Mouse (Mus musculus): ENCODE results near the gene Arpp21.

The Arpp21 gene

DNA sequence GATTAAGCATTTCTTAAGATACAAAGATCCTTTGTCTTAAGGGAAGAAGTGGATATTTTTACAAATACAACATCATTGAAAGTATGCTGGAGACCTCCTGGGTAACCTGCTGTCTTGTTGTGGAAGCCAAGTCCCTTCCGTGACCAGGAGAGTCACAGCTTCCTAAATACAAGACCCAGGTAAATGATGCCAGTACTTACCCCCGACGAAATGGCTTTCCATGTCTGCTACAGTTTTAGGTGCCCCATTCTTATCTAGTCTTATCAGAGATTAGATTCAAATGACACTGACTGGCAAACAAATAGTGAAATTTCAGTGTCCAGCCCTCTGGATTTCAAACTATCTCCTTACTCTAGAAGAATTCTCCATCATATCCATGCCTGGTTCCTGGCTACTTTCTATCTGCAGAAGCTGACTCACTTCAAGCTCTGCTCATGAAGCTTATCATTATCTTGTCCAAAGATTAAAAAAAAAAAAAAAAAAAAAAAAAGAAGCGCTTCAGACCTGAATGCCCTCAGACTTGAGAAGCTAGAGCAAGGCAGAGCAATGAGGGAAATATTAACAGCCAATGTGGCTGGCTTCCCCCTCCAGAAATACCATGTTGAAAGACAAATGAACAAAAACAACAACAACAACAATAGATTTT, 4.9 kb downstream of the Arpp21 start:
- DNase-seq: no peak

DNA sequence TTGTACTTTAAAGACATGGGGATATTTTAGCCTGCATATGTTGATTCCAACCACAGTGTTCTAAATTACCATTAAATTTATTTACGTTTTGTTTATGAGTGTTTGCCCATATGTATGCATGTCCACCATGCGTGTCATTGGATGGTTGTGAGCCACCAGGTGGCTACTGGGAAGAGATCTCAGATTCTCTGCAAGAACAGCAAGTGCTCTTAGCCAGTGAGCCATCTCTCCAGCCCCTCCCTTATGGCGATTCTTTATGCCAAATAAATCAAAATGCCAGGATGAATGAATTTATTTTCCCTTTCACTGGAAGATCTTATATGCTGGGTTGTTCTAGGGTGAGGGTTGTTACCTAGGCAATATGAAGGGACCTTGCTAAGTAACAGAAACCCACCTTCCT, 7.3 kb downstream of the Arpp21 start:
- no peak for DNase-seq

DNA sequence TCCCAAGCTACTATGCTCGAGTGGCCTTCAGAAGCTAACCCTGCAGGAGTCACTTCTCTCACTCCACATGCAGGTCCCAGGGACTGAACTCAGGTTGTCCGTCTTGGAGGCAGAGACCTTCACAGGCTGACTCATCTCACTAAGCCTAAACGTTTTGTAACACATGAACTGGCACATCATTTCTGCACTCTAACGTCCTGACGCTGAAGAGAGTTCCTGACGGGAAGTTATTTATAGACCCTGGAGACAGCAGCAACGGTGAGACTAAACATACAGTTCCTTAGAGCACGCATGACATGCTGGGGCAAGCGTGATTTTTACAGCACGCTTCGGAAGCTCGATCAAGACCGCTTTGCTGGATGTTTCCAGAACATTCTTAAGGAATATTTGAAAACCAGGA, 8.6 kb downstream of the Arpp21 start:
- DNase-seq: no peak

DNA sequence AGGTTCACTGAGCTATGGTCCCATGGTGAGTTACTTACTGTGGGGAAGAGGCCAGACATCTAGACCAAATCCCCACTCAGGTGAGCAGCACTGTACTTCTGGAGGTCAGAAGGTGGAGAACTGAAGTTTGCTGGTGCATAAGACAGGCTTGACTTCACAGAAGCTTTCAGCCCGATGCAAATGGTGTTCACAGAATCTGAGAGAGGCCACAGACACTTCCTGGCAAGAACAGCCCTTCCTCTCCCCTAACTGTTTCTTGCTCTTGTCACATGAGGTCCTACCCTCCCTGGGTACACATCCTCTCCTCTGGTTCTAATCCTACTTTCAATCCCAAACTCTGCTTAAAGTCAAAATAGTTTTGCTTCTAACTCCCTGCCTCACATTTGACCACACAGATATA, 9.2 kb downstream of the Arpp21 start:
- no peak for DNase-seq

DNA sequence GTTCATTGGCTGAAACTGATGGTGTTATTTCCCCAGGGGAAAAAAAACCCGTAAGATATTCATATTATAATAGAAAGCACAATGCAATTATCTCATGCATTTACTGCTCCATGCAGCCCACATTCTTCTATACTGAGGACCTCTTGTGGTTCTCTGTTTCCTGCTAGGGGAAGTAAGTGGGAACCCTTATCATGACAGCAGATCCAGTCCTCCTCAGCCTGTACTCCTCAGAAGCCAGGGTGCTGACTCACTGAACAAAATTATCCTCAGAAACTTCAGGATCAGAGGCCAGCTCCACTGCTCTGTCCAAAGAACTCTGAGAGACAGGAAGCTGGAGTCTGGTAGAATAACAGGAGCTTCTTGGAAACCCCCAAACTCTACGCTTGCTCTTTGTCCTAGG, 10.7 kb downstream of the Arpp21 start:
- no peak for DNase-seq

DNA sequence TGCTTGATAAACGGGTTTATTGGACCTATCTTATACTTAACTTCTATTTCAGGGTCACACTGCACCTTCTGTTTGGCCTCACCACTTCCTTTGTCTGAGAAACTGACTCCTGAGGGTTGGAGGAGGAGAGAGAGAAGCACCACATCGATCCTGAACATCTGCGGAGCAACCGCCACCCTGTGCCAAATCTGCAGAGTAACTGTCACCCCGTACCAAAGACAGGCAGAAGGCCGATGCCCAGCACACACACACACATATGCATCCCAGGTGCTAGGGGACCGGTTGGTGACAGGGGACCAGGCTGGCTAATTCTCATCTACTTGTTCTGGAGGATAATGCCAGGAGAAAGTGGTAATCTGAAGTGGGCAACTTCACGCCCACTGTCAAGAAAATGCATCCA, 16.4 kb downstream of the Arpp21 start:
- DNase-seq: no peak

DNA sequence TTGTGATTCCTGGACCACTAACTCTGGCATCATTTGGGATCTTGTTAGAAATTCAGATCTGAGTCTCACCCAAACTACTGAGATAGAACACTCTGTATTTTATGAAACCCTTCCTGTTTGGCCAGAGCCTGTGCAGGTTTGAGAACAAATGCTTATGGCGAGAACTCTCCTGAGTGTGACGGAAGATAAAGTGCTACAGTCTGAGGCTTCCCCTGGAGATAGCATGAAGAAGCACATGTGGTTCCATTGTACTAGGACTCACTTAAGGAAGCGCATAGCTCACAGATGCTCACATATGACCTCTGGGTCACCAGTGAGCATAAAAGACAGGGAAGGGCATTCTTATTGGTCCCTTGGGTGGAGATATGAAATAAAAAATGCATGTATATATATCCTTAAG, 17.5 kb downstream of the Arpp21 start:
- DNase-seq: no peak

DNA sequence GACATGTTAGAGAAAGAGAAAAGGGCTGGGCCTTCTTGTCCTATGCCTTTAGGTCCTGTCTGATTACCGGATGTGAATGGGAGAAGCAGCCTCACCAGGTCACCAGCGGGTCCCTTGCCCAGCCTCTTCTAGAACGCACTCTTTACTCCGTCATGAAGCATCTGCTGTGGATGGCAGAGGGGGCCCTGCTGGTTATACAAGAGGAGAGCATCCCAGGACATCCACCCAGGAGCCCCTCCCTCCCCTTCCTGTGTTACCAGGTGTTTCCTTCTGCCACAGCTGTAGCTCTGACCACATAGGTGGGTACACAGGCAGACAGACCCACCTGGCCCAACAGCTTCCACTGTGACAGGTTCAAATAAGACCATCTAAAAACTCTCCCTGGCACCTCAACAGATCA, 18.6 kb downstream of the Arpp21 start:
- DNase-seq: no peak

DNA sequence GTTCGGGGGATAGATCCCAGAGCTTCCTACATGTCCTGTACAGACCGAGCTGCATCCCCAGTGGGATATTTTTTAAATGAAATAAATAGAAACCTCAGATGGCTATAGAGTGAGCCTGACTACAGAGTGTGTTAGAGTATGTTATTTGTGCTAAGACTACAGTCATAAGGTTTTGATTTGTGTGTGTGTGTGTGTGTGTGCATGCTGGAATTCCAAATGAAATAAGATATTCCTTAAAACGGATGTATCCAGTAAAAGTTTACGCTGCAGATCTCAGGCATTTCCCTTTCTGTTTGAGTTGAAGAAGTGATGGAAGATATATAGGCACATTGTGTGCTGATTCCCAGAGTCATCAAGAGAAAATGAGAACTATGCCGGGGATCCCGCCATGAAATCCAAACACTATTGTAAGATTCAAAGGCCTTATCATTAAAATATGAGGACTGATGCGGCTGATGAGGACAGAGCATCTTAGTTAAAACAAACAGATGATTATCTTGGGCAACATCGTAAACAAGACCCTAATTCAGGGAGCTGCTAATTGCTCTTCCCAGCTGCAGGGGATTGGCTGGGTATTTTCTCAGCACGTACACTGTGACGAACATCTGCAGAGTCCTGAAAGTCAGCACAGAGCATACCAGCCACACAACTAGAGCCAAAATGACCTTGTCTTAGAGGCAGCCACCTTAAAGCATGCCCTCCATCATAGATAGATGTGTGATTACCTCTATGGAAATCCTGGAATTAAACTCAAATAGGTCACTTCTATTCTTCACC, 20.5 kb downstream of the Arpp21 start:
- no peak for DNase-seq

DNA sequence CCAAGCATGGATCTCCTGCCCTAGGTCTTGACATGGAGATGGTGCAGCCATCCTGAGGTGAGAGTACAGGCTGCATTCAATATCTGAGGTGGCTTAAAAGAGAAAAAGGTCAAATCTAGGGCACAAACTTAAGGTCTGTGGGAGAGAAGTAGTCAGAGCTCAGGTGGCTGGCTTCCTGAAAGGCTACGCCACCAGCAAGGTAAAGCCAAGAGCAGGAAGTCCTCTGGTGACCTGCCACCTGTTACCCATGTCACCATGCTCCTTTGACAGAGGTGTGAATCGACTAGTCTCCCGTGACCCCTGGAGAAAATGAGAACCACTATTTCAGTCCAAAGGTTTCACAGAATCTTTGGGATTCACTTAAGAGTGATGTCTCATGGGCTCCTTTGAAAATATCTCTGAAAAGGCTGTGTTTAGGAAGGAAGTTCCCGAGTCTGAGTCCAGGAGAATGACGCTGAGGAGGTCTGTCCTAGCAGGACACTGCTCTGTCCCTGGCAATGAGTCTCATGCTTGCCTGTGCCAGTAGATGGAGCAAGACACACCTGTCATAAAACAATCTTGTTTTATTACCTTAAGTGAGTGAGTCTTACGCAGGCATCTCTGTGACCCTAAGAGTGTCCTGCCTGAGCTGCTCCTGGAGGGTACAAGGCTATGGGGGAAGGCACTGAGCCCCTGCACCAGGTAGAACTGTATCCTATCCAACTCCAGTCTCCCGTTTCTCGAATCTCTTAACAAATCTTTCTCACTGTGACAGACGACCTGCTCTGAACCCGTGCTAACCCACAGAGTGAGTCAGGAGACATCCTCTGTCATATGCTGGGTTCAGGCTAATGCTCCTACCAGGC, 22.1 kb downstream of the Arpp21 start:
- DNase-seq: no peak

DNA sequence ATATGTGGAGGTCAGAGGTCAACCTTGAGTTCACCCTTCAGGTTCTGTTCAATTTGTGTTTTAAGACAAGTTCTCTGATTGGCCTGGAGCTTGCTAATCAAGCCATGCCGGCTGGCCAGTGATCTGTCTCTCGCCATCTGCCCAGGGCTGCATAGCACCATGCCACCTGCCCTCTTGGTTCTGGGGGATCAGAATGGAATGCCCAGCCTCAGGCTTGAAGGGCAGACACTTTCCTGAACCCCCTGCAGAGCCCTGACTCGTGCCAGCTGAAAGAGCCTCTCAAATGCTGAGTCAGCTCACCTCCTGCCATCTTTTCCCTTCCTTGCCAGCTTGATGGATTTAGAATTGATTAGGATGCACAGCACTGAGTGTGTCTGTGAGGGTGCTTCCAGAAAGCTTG, 25.9 kb downstream of the Arpp21 start:
- no peak for DNase-seq

DNA sequence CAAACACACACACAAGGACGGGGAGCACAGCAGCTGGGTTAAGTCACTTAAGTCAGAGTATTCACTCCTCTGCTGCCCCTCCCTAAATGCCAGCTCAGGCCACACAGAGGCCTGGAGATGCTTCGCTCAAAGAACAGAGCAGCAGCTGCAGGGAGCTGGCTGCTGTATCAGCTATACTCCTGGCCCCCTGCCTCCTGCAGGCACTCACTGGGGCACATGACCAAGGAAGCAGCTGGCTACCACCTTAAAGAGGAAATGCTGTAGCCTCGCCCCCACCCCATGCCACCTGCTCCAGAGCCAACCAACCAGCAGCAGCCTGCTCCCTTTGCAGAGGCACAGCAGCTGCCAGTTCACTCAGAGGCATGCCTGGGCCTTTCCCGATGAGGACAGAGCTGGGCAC, 28.0 kb downstream of the Arpp21 start:
- peak; percentile 65 for DNase-seq

DNA sequence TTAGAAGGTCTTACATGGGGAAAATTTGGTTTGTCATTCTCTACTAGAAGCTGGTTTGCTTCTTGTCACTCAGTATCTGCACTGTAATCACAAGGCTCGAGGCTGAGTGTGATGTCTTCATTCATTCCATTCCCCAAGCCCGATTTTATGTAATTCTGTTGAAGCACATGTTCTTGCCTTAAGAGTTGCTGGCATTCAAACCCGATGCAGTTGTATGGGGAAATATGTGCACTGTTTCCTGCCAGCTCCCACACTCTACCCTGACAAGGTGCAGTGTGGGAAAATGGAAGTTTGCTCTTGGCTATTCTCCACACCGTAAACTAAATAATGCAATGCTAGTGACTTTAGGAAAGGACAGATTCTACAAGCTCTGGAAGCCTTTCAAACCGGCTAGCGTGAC, 37.4 kb downstream of the Arpp21 start:
- DNase-seq: no peak

DNA sequence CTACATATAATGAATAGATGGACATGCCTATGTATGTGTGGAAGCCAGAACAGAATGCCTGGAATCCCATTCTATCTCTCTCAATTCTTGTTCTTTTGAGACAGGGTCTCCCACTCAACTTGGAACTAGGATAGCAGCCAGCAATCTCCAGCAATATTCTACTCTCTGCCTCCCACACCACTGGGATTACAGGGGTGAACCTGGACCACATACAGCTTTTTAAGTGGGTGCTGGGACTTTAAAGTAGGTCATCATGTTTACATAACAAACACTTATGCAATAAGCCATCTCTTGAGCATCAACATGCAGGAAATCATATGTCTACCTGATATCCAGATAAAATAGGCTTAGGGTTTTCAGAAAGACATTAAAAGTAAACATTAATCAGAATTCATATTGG, 41.7 kb downstream of the Arpp21 start:
- DNase-seq: no peak

DNA sequence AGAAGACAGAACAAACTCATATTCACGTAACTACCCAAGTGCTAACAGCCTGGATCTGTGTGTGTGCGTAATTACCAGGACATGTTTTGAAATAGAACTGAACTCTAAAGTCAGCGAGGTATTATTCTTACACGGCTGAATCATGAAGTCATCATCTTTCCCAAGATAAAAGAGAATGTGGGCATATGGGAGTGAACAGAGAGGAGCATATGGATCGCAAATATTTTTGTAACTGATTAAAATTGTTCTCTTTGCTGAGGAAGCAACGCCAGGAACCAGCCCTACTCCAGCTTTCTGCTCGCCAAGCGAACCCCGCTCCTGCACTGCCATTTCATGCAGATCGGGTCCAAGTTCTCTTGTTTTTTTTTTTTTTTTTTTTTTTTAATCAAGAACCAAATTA, 46.3 kb downstream of the Arpp21 start:
- no peak for DNase-seq

DNA sequence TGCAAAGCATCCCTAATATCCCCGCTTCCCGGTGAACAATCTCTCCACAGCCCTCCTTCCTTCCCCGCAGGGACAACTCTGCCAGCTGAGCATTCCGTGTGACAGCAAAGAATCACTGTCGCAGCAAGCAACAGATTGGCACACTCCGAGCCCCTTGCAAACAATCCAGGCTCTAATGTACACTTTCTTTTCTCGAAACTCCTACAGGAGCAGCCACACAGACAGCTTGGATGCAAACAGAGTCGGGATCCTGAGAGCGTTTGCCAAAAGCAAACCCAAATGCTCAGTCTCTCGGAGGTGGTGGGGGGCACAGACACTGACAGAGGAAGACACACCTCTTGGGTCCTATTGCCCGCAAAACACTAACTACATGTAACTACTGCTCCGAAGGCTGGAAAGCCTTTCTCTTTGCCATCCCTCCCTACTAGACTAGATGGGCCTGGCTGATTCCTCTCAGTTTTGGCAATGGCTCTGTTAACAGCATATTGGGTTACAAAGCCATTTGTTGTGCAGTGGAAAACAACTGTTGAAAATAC, 47.3 kb downstream of the Arpp21 start:
- peak; percentile 32 for DNase-seq

DNA sequence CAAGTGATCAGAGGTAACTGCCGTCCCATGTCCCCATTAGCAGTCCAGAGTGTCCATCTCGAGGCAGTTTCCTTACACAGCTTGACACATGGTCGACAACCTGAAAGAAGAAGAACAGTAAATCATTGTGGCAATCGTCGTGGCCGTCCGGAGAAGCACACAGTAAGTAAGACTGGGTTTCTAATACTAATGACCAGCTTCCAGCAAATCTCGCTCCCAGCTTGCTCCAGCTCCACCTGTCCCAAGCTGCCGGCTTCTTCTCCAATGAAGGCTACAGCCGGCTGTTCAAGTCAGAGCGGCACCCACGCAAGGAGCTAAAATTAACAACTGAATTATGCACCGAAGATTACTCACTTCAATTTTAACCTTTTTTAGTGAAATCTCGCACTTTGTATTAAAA, 48.1 kb downstream of the Arpp21 start:
- DNase-seq: no peak

DNA sequence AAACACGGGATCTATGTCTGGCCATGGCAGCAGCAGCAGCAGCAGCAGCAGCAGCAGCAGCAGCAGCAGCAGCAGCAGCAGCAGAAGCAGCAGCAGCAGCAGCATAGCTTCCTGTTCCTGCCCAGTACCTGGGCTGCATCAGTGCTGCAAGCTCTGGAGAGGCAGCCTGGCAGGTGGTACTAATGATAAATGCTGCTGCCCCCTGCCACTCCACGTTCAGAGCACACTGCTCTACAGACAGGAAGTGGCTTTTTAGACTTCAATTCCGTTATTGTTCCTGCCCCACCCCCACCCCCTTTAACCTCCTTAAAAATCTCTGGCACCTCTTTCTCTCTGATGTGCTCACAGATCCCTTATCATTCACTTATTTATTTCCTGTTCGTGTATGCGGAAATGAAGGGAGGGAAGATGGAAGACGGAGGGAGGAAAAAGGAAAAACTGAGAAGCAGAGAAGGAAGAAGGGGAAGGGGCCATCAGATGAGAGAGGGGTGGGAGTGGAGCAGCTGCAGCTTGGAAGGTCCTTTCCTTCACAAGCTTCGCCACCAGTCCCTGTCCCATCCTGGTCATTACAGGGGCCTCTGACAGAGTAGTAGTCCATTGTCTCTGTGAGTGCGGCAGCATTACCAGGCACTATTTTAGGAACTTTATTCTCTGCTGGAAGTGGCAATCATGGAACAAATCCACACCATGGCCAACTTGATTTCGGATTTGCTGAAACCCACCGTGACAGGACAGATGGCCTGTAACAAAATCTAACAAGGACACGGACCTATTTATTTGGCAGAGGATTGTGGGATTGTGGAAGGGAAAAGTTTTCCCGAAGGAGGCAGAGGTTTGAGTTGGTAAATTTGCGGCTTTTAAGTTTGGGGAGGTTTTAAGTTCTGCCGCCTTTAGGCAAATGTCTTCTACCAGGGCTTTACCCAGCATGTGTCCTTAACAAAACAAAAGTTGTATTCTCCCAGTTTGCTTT, 49.1 kb downstream of the Arpp21 start:
- no peak for DNase-seq

DNA sequence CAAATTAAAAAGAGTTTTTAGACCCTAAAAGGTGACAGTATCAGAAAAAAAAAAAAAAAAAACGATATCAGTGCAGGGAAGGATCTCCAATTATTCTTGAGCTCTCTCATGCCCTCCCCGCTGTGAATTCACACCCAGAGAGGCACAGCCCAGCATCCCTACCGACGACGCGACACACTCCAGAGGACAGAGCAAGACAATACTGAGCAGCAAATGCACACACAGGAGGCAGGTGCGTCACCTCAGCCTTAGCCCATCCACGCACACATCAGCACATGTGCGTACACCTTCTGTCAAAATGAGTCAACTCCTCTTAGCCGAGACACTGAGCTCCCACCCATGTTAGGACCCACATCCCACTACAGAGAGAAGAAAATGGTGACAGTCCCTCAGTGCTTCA, 50.0 kb downstream of the Arpp21 start:
- DNase-seq: no peak

DNA sequence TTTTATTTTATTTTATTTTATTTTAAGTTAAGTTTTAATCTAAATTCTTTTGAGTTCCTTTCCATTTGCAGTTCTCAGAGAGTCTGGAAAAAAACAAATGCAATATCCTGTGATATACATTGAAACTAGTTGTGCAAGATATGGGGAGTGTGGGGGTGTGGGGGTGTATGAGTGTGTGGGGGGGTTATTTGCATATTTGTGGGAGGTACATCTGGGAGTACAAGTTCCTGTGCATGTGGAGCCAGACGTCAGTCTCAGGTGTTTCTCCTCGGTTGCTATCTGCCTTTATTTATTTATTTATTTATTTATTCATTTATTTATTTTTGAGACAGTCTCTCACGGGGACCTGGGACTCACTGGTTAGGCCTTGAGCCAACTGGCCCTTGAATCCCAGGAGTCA, 53.0 kb downstream of the Arpp21 start:
- no peak for DNase-seq

DNA sequence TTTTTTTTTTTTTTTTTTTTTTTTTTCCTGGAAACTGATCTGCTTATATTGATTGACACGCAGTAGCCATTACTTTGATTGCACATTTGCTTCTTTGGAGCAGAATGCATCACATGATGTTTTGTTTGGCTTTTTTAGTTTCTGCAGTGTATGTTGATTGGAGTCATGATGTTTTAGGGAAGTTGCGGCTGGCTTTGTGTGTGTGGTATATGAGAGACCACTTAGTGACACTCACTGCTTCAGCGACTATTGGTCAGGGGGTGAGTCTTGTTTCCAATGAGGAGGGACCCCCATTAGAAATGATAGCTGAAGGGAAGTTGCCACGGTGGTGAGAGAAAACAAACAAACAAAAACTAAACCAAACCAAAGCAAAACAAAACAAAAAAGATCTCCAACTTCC, 55.7 kb downstream of the Arpp21 start:
- no peak for DNase-seq

DNA sequence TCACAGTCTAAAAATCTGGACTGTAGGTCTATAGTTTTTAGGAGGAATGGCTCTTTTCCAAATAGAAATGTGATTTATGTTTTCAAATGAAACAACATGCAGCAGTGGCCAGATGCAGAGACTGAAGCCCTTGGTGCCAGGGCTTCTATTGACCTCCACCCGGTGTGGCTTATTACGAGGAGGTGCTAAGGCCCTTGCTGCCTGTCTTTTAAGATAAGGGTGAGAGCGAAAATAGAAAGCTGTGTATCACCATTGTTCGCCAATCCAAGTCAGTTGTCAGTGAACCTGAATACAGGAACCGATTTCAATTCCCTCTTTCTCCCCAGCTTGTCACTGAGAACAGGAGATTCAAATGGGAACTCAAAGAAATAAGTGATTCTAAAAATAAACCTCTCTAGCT, 57.3 kb downstream of the Arpp21 start:
- DNase-seq: no peak

DNA sequence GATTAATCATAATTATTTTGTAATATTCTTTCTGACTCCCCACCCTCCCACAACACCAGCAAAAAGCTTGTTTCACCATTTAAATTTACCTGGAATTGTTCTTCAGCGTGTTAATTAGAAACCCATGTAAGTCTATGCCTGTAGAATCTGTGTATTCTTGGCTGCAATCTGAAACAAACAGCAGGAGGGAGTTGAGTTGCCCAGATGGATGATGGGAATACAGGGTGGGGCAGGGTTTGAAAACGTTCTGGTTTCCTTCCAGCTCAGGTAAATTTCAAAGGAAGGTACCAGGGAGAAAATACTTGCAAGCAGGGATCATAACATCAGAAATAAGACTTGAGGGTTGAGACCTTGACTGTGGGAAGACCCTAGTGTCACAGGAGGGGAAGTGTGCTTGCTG, 58.2 kb downstream of the Arpp21 start:
- DNase-seq: no peak
